In the genomic region with DNA sequence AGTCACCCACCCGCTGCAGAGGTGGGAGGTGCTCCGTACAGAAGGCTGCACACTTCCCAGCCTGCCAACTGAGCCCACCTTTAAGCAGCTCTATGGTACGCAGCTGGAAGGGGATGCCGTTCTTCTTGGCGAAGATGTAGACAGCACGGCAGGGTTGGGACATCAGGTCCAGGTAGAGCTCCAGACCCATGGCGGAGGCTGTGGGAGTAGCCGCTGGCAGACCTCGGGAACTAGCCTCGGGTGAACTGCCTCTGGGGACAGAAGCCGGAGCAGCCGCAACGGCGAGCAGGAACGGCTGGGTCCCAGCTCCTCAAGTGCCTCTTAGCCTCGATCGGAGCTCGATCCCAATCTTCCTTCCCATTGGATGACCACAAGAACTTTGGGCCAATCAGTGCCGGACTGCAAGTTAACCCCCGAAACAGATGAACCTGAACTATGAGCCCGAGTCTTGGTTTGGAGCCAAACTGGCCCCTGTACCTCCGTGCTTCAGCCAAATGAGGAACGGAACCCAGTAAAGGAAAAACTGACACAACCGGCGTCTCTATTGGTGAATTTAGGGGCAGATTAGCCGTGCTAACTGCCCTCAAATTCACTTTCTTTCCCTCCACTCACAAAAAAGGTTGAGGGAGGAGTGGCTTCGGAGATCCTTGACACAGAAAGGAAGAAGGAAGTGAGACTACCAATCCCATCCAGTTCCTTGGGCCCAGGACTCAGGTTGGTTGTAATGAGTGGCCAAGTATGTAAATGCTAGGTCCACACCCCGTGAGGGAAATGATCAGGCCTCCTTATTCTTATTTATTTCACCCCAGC, we compare ENCODE assay signal across 8 mouse cellular contexts. TPM values are rescaled to one million over a fixed set of nuclear protein-coding genes. Genes with fewer than 3 reads are reported as not detected.
A peak's percentile ranks its signal among the peaks of the same experiment; 100 is the strongest.
DNase-seq lines count a peak whose midpoint lies in the region; ATAC-seq and TF ChIP-seq lines count a peak whose summit lies in the region.

A gene (minus strand): TSS at position 186 of the 810 bp plus-strand sequence.
A gene (minus strand): TSS at position 646 of the 810 bp plus-strand sequence.

- H3K4me2 ChIP-seq in CH12.LX (ENCODE audit: insufficient read depth, low read depth, poor library complexity, severe bottlenecking) = peak within 1 kb of the TSS; percentile 94
- peak within 1 kb of the TSS; percentile 72 for H3K4me2 ChIP-seq in forebrain, embryonic 12.5 days
- H3K4me2 ChIP-seq in stomach, embryonic 15.5 days = peak within 1 kb of the TSS; percentile 96

- no peak; the same call in 1 of the 2 replicates for ATAC-seq in forebrain, embryonic 12.5 days (ENCODE audit: low FRiP score)
- peak; percentile 91 for ATAC-seq in stomach, embryonic 15.5 days (ENCODE audit: insufficient read depth, low FRiP score, low read depth)

- peak within 1 kb of the TSS; percentile 74 to 92 (median 80) for H3K4me3 ChIP-seq in CH12.LX (replicated peaks in 1 of 3; ENCODE audit: low read depth in 2 of 3, low read length in 2 of 3, poor library complexity in 1 of 3)
- peak within 1 kb of the TSS; percentile 36 for H3K4me3 ChIP-seq in forebrain, embryonic 12.5 days (replicated peaks)
- peak within 1 kb of the TSS; percentile 95 for H3K4me3 ChIP-seq in megakaryocyte, embryonic 14.5 days (replicated peaks)
- H3K4me3 ChIP-seq in stomach, embryonic 15.5 days (replicated peaks) = peak within 1 kb of the TSS; percentile 57

- no peaks in the 10 kb centered on the region for H3K9me3 ChIP-seq in CH12.LX (replicated peaks; ENCODE audit: low read length)
- no peaks in the 10 kb centered on the region for H3K9me3 ChIP-seq in forebrain, embryonic 12.5 days
- no peaks in the 10 kb centered on the region for H3K9me3 ChIP-seq in megakaryocyte, embryonic 14.5 days
- H3K9me3 ChIP-seq in stomach, embryonic 15.5 days = no peaks in the 10 kb centered on the region

- H3K36me3 ChIP-seq in CH12.LX (replicated peaks in 1 of 2; ENCODE audit: control insufficient read depth in 1 of 2, insufficient read depth in 1 of 2, low read length in 1 of 2) = peaks cover 5 to 20% of the 10 kb centered on the region in 2 experiments
- no peaks in the 10 kb centered on the region for H3K36me3 ChIP-seq in forebrain, embryonic 12.5 days (replicated peaks)
- H3K36me3 ChIP-seq in megakaryocyte, embryonic 14.5 days (replicated peaks; ENCODE audit: low read length) = no peaks in the 10 kb centered on the region
- H3K36me3 ChIP-seq in stomach, embryonic 15.5 days = no peaks in the 10 kb centered on the region

- no peak for TF ChIP-seq CTCF in CH12.LX (conservative IDR thresholded peaks at IDR 0.05 in 1 of 2, IDR thresholded peaks at IDR 0.05 in 1 of 2; ENCODE audit: low read depth in 2 of 2, low read length in 2 of 2)

- 2% methylated on average over 28 of the region's 28 CpGs for WGBS in forebrain, embryonic 12.5 days
- WGBS in stomach, embryonic 15.5 days = under 1% methylated on average over 28 of the region's 28 CpGs

- TF ChIP-seq POLR2A in CH12.LX (IDR thresholded peaks at IDR 0.05; ENCODE audit: low read depth, low read length) = peak; percentile 77

- dilution Hi-C loops in CH12.LX (cut with MboI; ENCODE audit: extremely low pct_ligation_motif_present, extremely low pct_unique_long_range_greater_than_20kb, low sequenced_read_pairs) = no loop called here

- no peaks in the 10 kb centered on the region for H3K27me3 ChIP-seq in CH12.LX (replicated peaks)
- peaks cover 59% of the 10 kb centered on the region for H3K27me3 ChIP-seq in forebrain, embryonic 12.5 days
- H3K27me3 ChIP-seq in megakaryocyte, embryonic 14.5 days (replicated peaks) = peaks cover 48% of the 10 kb centered on the region
- H3K27me3 ChIP-seq in stomach, embryonic 15.5 days (replicated peaks) = no peaks in the 10 kb centered on the region

- TF ChIP-seq EP300 in CH12.LX (IDR thresholded peaks at IDR 0.05; ENCODE audit: low read length) = peak; percentile 81

- peaks cover 3% of the 10 kb centered on the region; the same call in 1 of the 2 replicates for H3K79me2 ChIP-seq in CH12.LX (replicated peaks; ENCODE audit: control insufficient read depth, extremely low read depth, insufficient read depth, poor library complexity, severe bottlenecking)

- no peak for TF ChIP-seq RAD21 in CH12.LX (IDR thresholded peaks at IDR 0.05; ENCODE audit: low read depth, low read length)

- H3K9ac ChIP-seq in CH12.LX (ENCODE audit: insufficient read depth, low read depth) = peak within 1 kb of the TSS; percentile 44
- peak within 1 kb of the TSS; percentile 46 for H3K9ac ChIP-seq in forebrain, embryonic 12.5 days
- H3K9ac ChIP-seq in stomach, embryonic 15.5 days = peak within 1 kb of the TSS; percentile 35; the same call in 1 of the 2 replicates

- peak within 1 kb of the TSS; percentile 72 for H3K27ac ChIP-seq in CH12.LX (ENCODE audit: insufficient read depth, low read depth)
- no peak within 1 kb of the TSS for H3K27ac ChIP-seq in forebrain, embryonic 12.5 days
- H3K27ac ChIP-seq in stomach, embryonic 15.5 days = peak within 1 kb of the TSS; percentile 90

- intact Hi-C loops in heart, postnatal 14 days (cut with DNase I) = no loop called here

- H3K4me1 ChIP-seq in CH12.LX (ENCODE audit: control insufficient read depth in 1 of 2, insufficient read depth in 2 of 2) = peaks cover 6 to 32% of the 10 kb centered on the region in 2 experiments
- peaks cover 18% of the 10 kb centered on the region for H3K4me1 ChIP-seq in forebrain, embryonic 12.5 days
- peaks cover 21% of the 10 kb centered on the region for H3K4me1 ChIP-seq in megakaryocyte, embryonic 14.5 days
- 0 out of 2 replicates have a peak, but pooled peaks cover 15% of the 10 kb centered on the region for H3K4me1 ChIP-seq in stomach, embryonic 15.5 days

- DNase-seq in CH12.LX (ENCODE audit: extremely low read depth) = peak; percentile 92
- DNase-seq in adrenal gland, adult 18-20 months (ENCODE audit: low spot score in 2 of 2) = peak; percentile 57
- DNase-seq in heart, postnatal 14 days = peak; percentile 62 to 63
- DNase-seq in kidney, postnatal 36 days = peak; percentile 90 to 93
- no peak for DNase-seq in cerebellum, adult 11 months

- in situ Hi-C loops in CH12.LX (cut with MboI; ENCODE audit: low pct_ligation_motif_present, low pct_unique_long_range_greater_than_20kb, low sequenced_read_pairs) = loop anchor here (5.0 kb wide), 1 partner anchor 46 kb away; no protein-coding TSS in a partner anchor

TF ChIP-seq in CH12.LX, 34 proteins besides CTCF, POLR2A, EP300 and RAD21 (continues in another document):
- peak; percentile 70 for TF ChIP-seq ETS1 (conservative IDR thresholded peaks at IDR 0.05; ENCODE audit: low read depth, low read length)
- TF ChIP-seq TCF12 (IDR thresholded peaks at IDR 0.05; ENCODE audit: low read depth, low read length) = no peak
- peak; percentile 74; the same call in 1 of the 2 replicates for TF ChIP-seq MYC (IDR thresholded peaks at IDR 0.05; ENCODE audit: low read depth, low read length)
- TF ChIP-seq KAT2A (IDR thresholded peaks at IDR 0.05; ENCODE audit: insufficient replicate concordance, low read length) = 0 out of 2 replicates have a peak, but pooled peaks have one; percentile 36
- TF ChIP-seq NELFE (IDR thresholded peaks at IDR 0.05; ENCODE audit: low read depth, low read length) = 0 out of 2 replicates have a peak, but pooled peaks have one; percentile 49
- TF ChIP-seq TBP (conservative IDR thresholded peaks at IDR 0.05; ENCODE audit: low read depth, low read length) = peak; percentile 68; the same call in 1 of the 2 replicates
- TF ChIP-seq UBTF (IDR thresholded peaks at IDR 0.05; ENCODE audit: low read depth, low read length) = peak; percentile 41; the same call in 1 of the 2 replicates
- TF ChIP-seq BHLHE40 (IDR thresholded peaks at IDR 0.05; ENCODE audit: low read depth, low read length) = peak; percentile 70
- TF ChIP-seq IRF4 (IDR thresholded peaks at IDR 0.05; ENCODE audit: low read depth, low read length) = peak; percentile 82
- peak; percentile 77 for TF ChIP-seq MAX (IDR thresholded peaks at IDR 0.05; ENCODE audit: low read length)
- TF ChIP-seq CHD2 (IDR thresholded peaks at IDR 0.05; ENCODE audit: low read length) = no peak
- peak; percentile 94 for TF ChIP-seq JUN (IDR thresholded peaks at IDR 0.05; ENCODE audit: insufficient read depth, low read depth, low read length)
- no peak for TF ChIP-seq MAFK (IDR thresholded peaks at IDR 0.05; ENCODE audit: insufficient replicate concordance, low read length)
- peak; percentile 90 for TF ChIP-seq JUND (conservative IDR thresholded peaks at IDR 0.05; ENCODE audit: low read depth, low read length)
- peak; percentile 87 for TF ChIP-seq MEF2A (IDR thresholded peaks at IDR 0.05; ENCODE audit: borderline replicate concordance, low read depth, low read length)
- peak; percentile 72 for TF ChIP-seq CHD1 (IDR thresholded peaks at IDR 0.05; ENCODE audit: low read depth, low read length)
- no peak for TF ChIP-seq NRF1 (IDR thresholded peaks at IDR 0.05; ENCODE audit: low read depth, low read length)
- TF ChIP-seq GABPA (IDR thresholded peaks at IDR 0.05; ENCODE audit: insufficient replicate concordance, low read depth, low read length) = no peak
- TF ChIP-seq ELF1 (IDR thresholded peaks at IDR 0.05; ENCODE audit: low read depth, low read length) = peak; percentile 90
- TF ChIP-seq SMC3 (IDR thresholded peaks at IDR 0.05; ENCODE audit: low read depth, low read length) = no peak
- TF ChIP-seq SIN3A (IDR thresholded peaks at IDR 0.05; ENCODE audit: low read length) = peak; percentile 64; the same call in 1 of the 2 replicates

RNA-seq across cellular contexts. Expression of the first gene that starts in this region (rescaled TPM):
- total RNA-seq in CH12.LX (2012; rRNA removed) (0.42 and 0.68 TPM in 2 replicates), CH12.LX (2014; rRNA removed) (0.55 TPM in 1 of 2 replicates, not detected in the other)
- not detected in 2 replicates for polyA plus RNA-seq in CH12.LX (2012; ENCODE audit: insufficient read length, low read depth)
- not detected for total RNA-seq in adrenal gland, adult 18-20 months (2021)
- not detected in 2 replicates for polyA plus RNA-seq in forebrain, embryonic 12.5 days (2016; fragmentation: Nextera tagmentation; extraction: Ambion mirVana)
- not detected for total RNA-seq in heart, postnatal 14 days (2021)
- polyA plus RNA-seq in megakaryocyte, embryonic 14.5 days (2012; ENCODE audit: insufficient read depth, low replicate concordance) = not detected in 2 replicates
- 0.37 TPM in 1 of 2 replicates, not detected in the other for polyA plus RNA-seq in stomach, embryonic 15.5 days (2015; fragmentation: Nextera tagmentation; extraction: Ambion mirVana)

RNA-seq across cellular contexts. Expression of the second gene that starts in this region (rescaled TPM):
- 72.3 and 117 TPM in 2 replicates for total RNA-seq in CH12.LX (2012; rRNA removed)
- 109 and 110 TPM in 2 replicates for total RNA-seq in CH12.LX (2014; rRNA removed)
- 144 and 163 TPM in 2 replicates for polyA plus RNA-seq in CH12.LX (2012; ENCODE audit: insufficient read length, low read depth)
- 10 to 100 TPM; 19.5 to 30.6 TPM for total RNA-seq in adrenal gland, adult 18-20 months (2021)
- 1.5 and 2.1 TPM in 2 replicates for polyA plus RNA-seq in forebrain, embryonic 12.5 days (2016; fragmentation: Nextera tagmentation; extraction: Ambion mirVana)
- total RNA-seq in heart, postnatal 14 days (2021) = 1 to 10 TPM; 1.8 to 4.3 TPM
- polyA plus RNA-seq in megakaryocyte, embryonic 14.5 days (2012; ENCODE audit: insufficient read depth, low replicate concordance) = 1.6 TPM in 1 of 2 replicates, not detected in the other
- polyA plus RNA-seq in stomach, embryonic 15.5 days (2015; fragmentation: Nextera tagmentation; extraction: Ambion mirVana) = 42.1 and 43.5 TPM in 2 replicates

Comparison
In these comparisons a context has a peak if more than half of its experiments do, and no peak if none do; other contexts are left out.
1. RNA of the second gene that starts in this region (polyA plus RNA-seq): 144 to 163 TPM in CH12.LX and 42.1 to 43.5 TPM in stomach, embryonic 15.5 days; 1.6 TPM in megakaryocyte, embryonic 14.5 days and 1.5 to 2.1 TPM in forebrain, embryonic 12.5 days; every median in the first group is over 10 times any median in the second.
2. H3K4me3 ChIP-seq: peak in every context shown above with its lines; median percentile 95 in megakaryocyte, embryonic 14.5 days; 80 in CH12.LX; 57 in stomach, embryonic 15.5 days; 36 in forebrain, embryonic 12.5 days.
3. Peak in every context shown above with its lines, with median percentiles within 50 percentile points of each other: H3K4me2 ChIP-seq and H3K9ac ChIP-seq.